Mouse (Mus musculus) CH12.LX (cell line): Measurements from ENCODE around the gene Ptbp3. TPM values are rescaled to one million over a fixed set of nuclear protein-coding genes. Genes with fewer than 3 reads are reported as not detected.

Experiments
- DNase-seq: peaks from one replicate; pipeline ENCODE4 v3.0.0-alpha.2; 2013; ENCODE audit errors: extremely low read depth
- H3K27ac ChIP-seq: 2 replicates; pipeline ENCODE4 v1.5.1; 2012; ENCODE audit warnings: low read depth, mild to moderate bottlenecking, control low read depth, moderate library complexity; ENCODE audit not compliant: insufficient read depth
- H3K27me3 ChIP-seq: replicated peaks from 2 replicates; pipeline ENCODE3; 2012; ENCODE audit warnings: inconsistent platforms
- H3K36me3 ChIP-seq, 2 experiments: replicated peaks in 1 of 2; 2 replicates each; pipeline versions ENCODE3 to v1.6.1; 2012; ENCODE audit warnings: inconsistent platforms in 1 of 2, low read length in 1 of 2, mild to moderate bottlenecking in 1 of 2, mixed read lengths in 1 of 2, moderate library complexity in 1 of 2; ENCODE audit not compliant: control insufficient read depth in 1 of 2, insufficient read depth in 1 of 2
- H3K4me1 ChIP-seq, 2 experiments: 2 replicates each; pipeline ENCODE4 v1.6.1; 2012; ENCODE audit warnings: inconsistent platforms in 1 of 2, moderate library complexity in 1 of 2; ENCODE audit not compliant: insufficient read depth in 2 of 2, control insufficient read depth in 1 of 2
- H3K4me2 ChIP-seq: 2 replicates; pipeline ENCODE4 v1.6.1; 2012; ENCODE audit warnings: low read depth, mild to moderate bottlenecking, control low read depth; ENCODE audit not compliant: poor library complexity, insufficient read depth, severe bottlenecking
- H3K4me3 ChIP-seq, 3 experiments: fragments of 150-350 bp in 1 of 3; sonication (generic) in 1 of 3; replicated peaks in 1 of 3; 2 replicates each; pipeline versions ENCODE3 to v1.5.1; 2011 to 2012; ENCODE audit warnings: low read depth in 2 of 3, low read length in 2 of 3, mild to moderate bottlenecking in 2 of 3, moderate library complexity in 2 of 3, control low read depth in 1 of 3, improper control_type of control experiment in 1 of 3, inconsistent platforms in 1 of 3, mixed read lengths in 1 of 3; ENCODE audit not compliant: poor library complexity in 1 of 3
- H3K79me2 ChIP-seq: replicated peaks from 2 replicates; pipeline ENCODE4 v1.6.1; 2012; ENCODE audit warnings: mild to moderate bottlenecking, moderate library complexity; ENCODE audit not compliant: control insufficient read depth, poor library complexity, insufficient read depth, severe bottlenecking; ENCODE audit errors: extremely low read depth
- H3K9ac ChIP-seq: 2 replicates; pipeline ENCODE4 v1.6.1; 2012; ENCODE audit warnings: low read depth, mild to moderate bottlenecking, control low read depth, moderate library complexity; ENCODE audit not compliant: insufficient read depth
- H3K9me3 ChIP-seq: replicated peaks from 2 replicates; pipeline ENCODE3; 2012; ENCODE audit warnings: low read length, inconsistent platforms, mixed read lengths
- BHLHE40 ChIP-seq: IDR thresholded peaks from 2 replicates; pipeline ENCODE4 v1.6.1; 2011; ENCODE audit warnings: mild to moderate bottlenecking, low read depth, low read length, improper control_type of control experiment
- CHD1 ChIP-seq: IDR thresholded peaks from 2 replicates; pipeline ENCODE4 v1.6.1; 2012; ENCODE audit warnings: low read depth, low read length, improper control_type of control experiment, inconsistent platforms
- E2F4 ChIP-seq: IDR thresholded peaks from 2 replicates; pipeline ENCODE4 v1.6.1; 2011; ENCODE audit warnings: low read depth, low read length, improper control_type of control experiment; ENCODE audit not compliant: insufficient replicate concordance
- ELF1 ChIP-seq: IDR thresholded peaks from 2 replicates; pipeline ENCODE4 v1.6.1; 2014; ENCODE audit warnings: low read depth, mild to moderate bottlenecking, inconsistent platforms, low read length, improper control_type of control experiment
- ETS1 ChIP-seq: conservative IDR thresholded peaks from 2 replicates; pipeline ENCODE4 v1.6.1; 2012; ENCODE audit warnings: low read depth, mild to moderate bottlenecking, inconsistent platforms, low read length, improper control_type of control experiment, moderate library complexity
- HCFC1 ChIP-seq: IDR thresholded peaks from 2 replicates; pipeline ENCODE4 v1.6.1; 2012; ENCODE audit warnings: low read depth, mild to moderate bottlenecking, inconsistent platforms, low read length, improper control_type of control experiment
- MAFK ChIP-seq: IDR thresholded peaks from 2 replicates; pipeline ENCODE4 v1.6.1; 2011; ENCODE audit warnings: low read length, improper control_type of control experiment; ENCODE audit not compliant: insufficient replicate concordance
- MEF2A ChIP-seq: IDR thresholded peaks from 2 replicates; pipeline ENCODE4 v1.6.1; 2014; ENCODE audit warnings: low read depth, mild to moderate bottlenecking, inconsistent platforms, low read length, improper control_type of control experiment, borderline replicate concordance
- MYC ChIP-seq: IDR thresholded peaks from 2 replicates; pipeline ENCODE4 v1.6.1; 2011; ENCODE audit warnings: low read depth, mild to moderate bottlenecking, improper control_type of control experiment, low read length
- POLR2A ChIP-seq: IDR thresholded peaks from 2 replicates; pipeline ENCODE4 v1.6.1; 2011; ENCODE audit warnings: low read depth, mild to moderate bottlenecking, improper control_type of control experiment, low read length
- RAD21 ChIP-seq: IDR thresholded peaks from 2 replicates; pipeline ENCODE4 v1.6.1; 2011; ENCODE audit warnings: low read depth, mild to moderate bottlenecking, low read length, improper control_type of control experiment, moderate library complexity
- SMC3 ChIP-seq: IDR thresholded peaks from 2 replicates; pipeline ENCODE4 v1.6.1; 2011; ENCODE audit warnings: low read depth, low read length, improper control_type of control experiment
- TCF12 ChIP-seq: IDR thresholded peaks from 2 replicates; pipeline ENCODE4 v1.6.1; 2014; ENCODE audit warnings: low read depth, mild to moderate bottlenecking, inconsistent platforms, low read length, improper control_type of control experiment
- UBTF ChIP-seq: IDR thresholded peaks from 2 replicates; pipeline ENCODE4 v1.6.1; 2012; ENCODE audit warnings: low read depth, mild to moderate bottlenecking, inconsistent platforms, low read length, improper control_type of control experiment, moderate library complexity
- ZC3H11A ChIP-seq: IDR thresholded peaks from 2 replicates; pipeline ENCODE4 v1.6.1; 2012; ENCODE audit warnings: low read depth, mild to moderate bottlenecking, inconsistent platforms, low read length, improper control_type of control experiment
- ZMIZ1 ChIP-seq: IDR thresholded peaks from 2 replicates; pipeline ENCODE4 v1.6.1; 2012; ENCODE audit warnings: low read depth, mild to moderate bottlenecking, inconsistent platforms, low read length, improper control_type of control experiment
- ZNF384 ChIP-seq: IDR thresholded peaks from 2 replicates; pipeline ENCODE4 v1.6.1; 2012; ENCODE audit warnings: low read depth, low read length, improper control_type of control experiment, inconsistent platforms
- dilution Hi-C: fragments of 300-500 bp; cut with MboI; formaldehyde crosslinking; loops from 2 replicates; pipeline ENCODE4 v1.14.3; 2020; ENCODE audit warnings: low sequenced_read_pairs; ENCODE audit not compliant: extremely low pct_unique_long_range_greater_than_20kb, extremely low pct_ligation_motif_present
- in situ Hi-C: fragments of 300-500 bp; cut with MboI; formaldehyde crosslinking; loops from 3 replicates; pipeline ENCODE4 v1.14.3; 2019; ENCODE audit warnings: low sequenced_read_pairs, low pct_ligation_motif_present, low pct_unique_long_range_greater_than_20kb, mixed read lengths
- polyA plus RNA-seq: library from polyadenylated mRNA; unstranded; fragments of >175 nt; gene quantifications from 2 replicates; pipeline ENCODE4 v1.2.1, GENCODE M21; 2012; ENCODE audit warnings: low read depth; ENCODE audit not compliant: insufficient read length
- total RNA-seq, 2 experiments: library from RNA; depleted of rRNA; stranded (reverse); fragments of 300-350 nt in 1 of 2; fragments of >200 nt in 1 of 2; gene quantifications; 2 replicates each; pipeline ENCODE4 v1.2.3; 2012 to 2014

Gene Ptbp3
- total and polyA plus RNA-seq, 3 experiments, result 45.2 to 81.4 (median 48.1) TPM

DNA sequence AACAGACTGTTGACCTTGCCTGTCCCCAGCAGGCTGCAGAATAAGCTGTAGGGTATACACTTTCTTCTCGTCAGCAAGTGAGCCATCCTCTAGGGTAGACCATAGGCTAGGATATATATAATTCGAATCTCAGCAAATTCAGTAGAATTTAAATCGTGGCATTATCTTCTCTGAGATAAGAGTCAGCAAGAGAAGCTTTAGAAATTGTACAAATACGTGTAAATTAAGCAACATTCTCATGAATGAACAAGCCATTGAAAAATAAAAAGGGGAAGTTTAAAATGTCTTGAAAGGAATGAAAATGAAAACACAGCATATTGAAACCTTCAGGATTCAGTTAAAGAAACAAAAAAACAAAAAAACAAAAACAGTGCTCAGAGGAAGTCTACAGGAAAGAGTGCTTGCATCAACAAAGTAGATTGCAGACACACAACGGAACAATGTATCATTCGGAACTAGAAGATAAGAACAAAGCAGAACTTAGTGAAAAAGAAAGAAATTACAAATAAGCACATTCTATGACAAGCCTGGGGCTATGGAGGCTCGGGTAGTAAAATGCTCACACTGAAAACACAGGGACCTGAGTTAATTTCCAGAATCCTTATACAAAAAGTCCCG is 16.5 kb upstream of the Ptbp3 start:
- in situ Hi-C loops, result loop anchor here (5.0 kb wide), 1 partner anchor 198 kb away; no protein-coding TSS in a partner anchor

DNA sequence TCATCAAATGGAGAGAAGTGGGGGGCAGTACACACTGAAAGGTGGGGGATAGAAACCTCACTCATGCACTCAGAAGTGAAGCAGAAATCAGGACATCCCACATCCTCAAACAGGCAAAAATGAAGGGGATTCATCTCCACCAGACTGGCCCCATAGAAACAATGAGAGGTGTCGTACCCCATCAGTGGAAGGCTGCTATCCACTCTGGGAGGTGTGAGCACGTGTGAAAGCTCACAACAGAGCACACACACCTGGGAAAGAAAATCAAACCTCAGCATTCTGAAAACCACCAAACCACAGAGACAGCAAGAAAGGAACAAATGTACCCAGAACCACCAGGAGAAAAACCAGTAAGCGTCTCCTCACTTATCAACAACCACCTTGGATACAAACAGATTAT is 15.0 kb upstream of the Ptbp3 start:
- dilution Hi-C loops (no loop called here), in situ Hi-C loops (no loop called here)
- no peak for DNase-seq
- TF ChIP-seq POLR2A, result no peak
- no peak for TF ChIP-seq ZC3H11A
- no peak for TF ChIP-seq ZMIZ1
- TF ChIP-seq HCFC1, result no peak
- no peak for TF ChIP-seq SMC3
- no peak for TF ChIP-seq ZNF384
- no peak for TF ChIP-seq TCF12
- TF ChIP-seq ELF1, result no peak
- TF ChIP-seq MYC, result no peak
- no peak for TF ChIP-seq MEF2A
- TF ChIP-seq BHLHE40, result peak; percentile 55
- no peak for TF ChIP-seq RAD21
- TF ChIP-seq MAFK, result 0 out of 2 replicates have a peak, but pooled peaks have one; percentile 6
- no peak for TF ChIP-seq E2F4
- TF ChIP-seq ETS1, result no peak
- H3K27me3 ChIP-seq, result no peaks in the 10 kb centered on the region
- peaks cover 0 to 13% of the 10 kb centered on the region in 2 experiments; a peak in 2 of 4 replicates for H3K4me1 ChIP-seq
- H3K9me3 ChIP-seq, result no peaks in the 10 kb centered on the region
- no peak overlapping the region for H3K4me2 ChIP-seq
- H3K27ac ChIP-seq, result no peak overlapping the region
- H3K4me3 ChIP-seq, result no peak overlapping the region
- no peak overlapping the region for H3K9ac ChIP-seq
- H3K36me3 ChIP-seq, result no peaks in the 10 kb centered on the region
- no peaks in the 10 kb centered on the region for H3K79me2 ChIP-seq

More for the DNA sequence above, 16.5 kb upstream of the Ptbp3 start:
- Histone ChIP-seq H3K27me3 (no peaks in the 10 kb centered on the region), H3K27ac (no peak overlapping the region), H3K4me1 (peaks cover 0 to 15% of the 10 kb centered on the region in 2 experiments; a peak in 2 of 4 replicates), H3K9me3 (no peaks in the 10 kb centered on the region), H3K36me3 (no peaks in the 10 kb centered on the region), H3K9ac (no peak overlapping the region), H3K79me2 (no peaks in the 10 kb centered on the region), H3K4me3 (no peak overlapping the region), H3K4me2 (no peak overlapping the region)
- dilution Hi-C loops, result no loop called here
- DNase-seq, result no peak
- TF ChIP-seq UBTF (no peak), CHD1 (no peak), BHLHE40 (no peak), SMC3 (no peak)
